Mouse (Mus musculus): ENCODE measurements around the gene Iqcf1.

DNA sequence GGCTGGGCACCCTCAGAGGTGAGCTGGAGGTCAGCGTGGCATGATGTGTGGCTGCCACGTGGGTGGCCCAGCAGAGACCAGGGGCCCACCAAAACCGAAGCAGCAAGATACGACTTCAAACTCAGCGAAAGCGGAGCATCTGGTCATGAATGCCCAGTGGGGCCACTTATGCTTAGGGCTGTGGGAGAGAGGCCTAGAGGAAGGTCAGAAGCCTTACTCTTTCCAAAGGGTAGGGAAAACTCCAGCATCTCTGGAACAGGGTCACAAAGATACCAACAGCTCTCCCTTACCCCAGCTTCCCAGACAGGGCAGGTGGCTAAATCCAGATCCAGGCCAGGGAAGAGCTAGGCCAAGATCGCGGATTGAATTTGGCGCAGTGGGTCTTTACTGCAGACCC is 42.6 kb upstream of the Iqcf1 start:
- TF ChIP-seq CTCF (IDR thresholded peaks at IDR 0.05; ENCODE audit: control insufficient read depth, insufficient read depth, low read length) = no peak
- TF ChIP-seq POLR2A (IDR thresholded peaks at IDR 0.05; ENCODE audit: borderline replicate concordance, control insufficient read depth, low read depth, low read length) = no peak

Measured in bone marrow, adult 2 months (tissue).